Mouse (Mus musculus) lung, embryonic 16.5 days (tissue): ENCODE results near the gene Nanog. TPM values are rescaled to one million over a fixed set of nuclear protein-coding genes. Genes with fewer than 3 reads are reported as not detected.

Experiments
- ATAC-seq: fragments of 200-750 bp; cut with Nextera tagmentation; 2 replicates; pipeline ENCODE4 v1.8.0; 2017; ENCODE audit warnings: low read depth, mild to moderate bottlenecking, moderate library complexity
- H3K27ac ChIP-seq: fragments of 300-500 bp; sonication (generic); 2 replicates; pipeline ENCODE4 v1.5.1; 2014; ENCODE audit warnings: mild to moderate bottlenecking, control low read depth, low read length
- H3K27me3 ChIP-seq: fragments of 300-500 bp; sonication (generic); 2 replicates; pipeline ENCODE4 v1.6.1; 2014; ENCODE audit warnings: low read depth, low read length, mixed read lengths; ENCODE audit not compliant: control insufficient read depth, insufficient read depth
- H3K36me3 ChIP-seq: fragments of 300-500 bp; sonication (generic); 2 replicates; pipeline ENCODE4 v1.6.1; 2014; ENCODE audit warnings: low read length; ENCODE audit not compliant: control insufficient read depth, insufficient read depth
- H3K4me1 ChIP-seq: fragments of 300-500 bp; sonication (generic); replicated peaks from 2 replicates; pipeline ENCODE4 v1.6.1; 2014; ENCODE audit warnings: low read length, mixed read lengths; ENCODE audit not compliant: control insufficient read depth, insufficient read depth
- H3K4me2 ChIP-seq: fragments of 300-500 bp; sonication (generic); 2 replicates; pipeline ENCODE4 v1.6.1; 2014; ENCODE audit warnings: low read depth, low read length, control low read depth
- H3K4me3 ChIP-seq: fragments of 300-500 bp; sonication (generic); 2 replicates; pipeline ENCODE4 v1.5.1; 2014; ENCODE audit warnings: mild to moderate bottlenecking, low read length, control low read depth
- H3K9ac ChIP-seq: fragments of 300-500 bp; sonication (generic); 2 replicates; pipeline ENCODE4 v1.6.1; 2014; ENCODE audit warnings: low read length, control low read depth
- H3K9me3 ChIP-seq: fragments of 300-500 bp; sonication (generic); 2 replicates; pipeline ENCODE4 v1.6.1; 2016; ENCODE audit warnings: low read length; ENCODE audit not compliant: control insufficient read depth
- WGBS: fragments of 180-500 bp; shearing (Covaris S2); extraction: QIAGEN DNeasy Blood & Tissue Kit; methylation state at CpG from one replicate; pipeline ENCODE4 v1.1.7; 2014; 5-methylcytosine and 5-hydroxymethylcytosine counted together
- polyA plus RNA-seq: library from polyadenylated mRNA; unstranded; fragments of >200 nt; fragmentation: Nextera tagmentation; extraction: Ambion mirVana; gene quantifications from 2 replicates; pipeline ENCODE4 v1.2.1, GENCODE M21; 2015

The Nanog gene
- polyA plus RNA-seq, 1 experiment from 2014 or later = 0.28 TPM

- no peak overlapping the region for H3K4me3 ChIP-seq
- H3K4me2 ChIP-seq = no peak overlapping the region
- no peak overlapping the region for H3K27ac ChIP-seq
- H3K36me3 ChIP-seq = no peaks in the 10 kb centered on the region
- WGBS = 38% methylated on average over 10 of the region's 10 CpGs
- H3K9me3 ChIP-seq = no peaks in the 10 kb centered on the region
- no peak overlapping the region for H3K9ac ChIP-seq
- peaks cover 2% of the 10 kb centered on the region; the same call in 1 of the 2 replicates for H3K4me1 ChIP-seq
- H3K27me3 ChIP-seq = peaks cover 10% of the 10 kb centered on the region
- ATAC-seq = 0 out of 2 replicates have a peak, but pooled peaks have one; percentile 24
Measured at GRCm38 (mm10) chr6:122744505-122745249, 37.4 kb downstream of the Nanog start.

GRCm38 (mm10) chr6:122750579-122750978, 43.3 kb downstream of the Nanog start:
- H3K9ac ChIP-seq = no peak overlapping the region
- WGBS = 89% methylated on average over 6 of the region's 6 CpGs
- no peaks in the 10 kb centered on the region for H3K36me3 ChIP-seq
- no peaks in the 10 kb centered on the region for H3K4me1 ChIP-seq
- no peak for ATAC-seq
- no peak overlapping the region for H3K4me2 ChIP-seq
- H3K4me3 ChIP-seq = no peak overlapping the region
- H3K27ac ChIP-seq = no peak overlapping the region
- H3K9me3 ChIP-seq = no peaks in the 10 kb centered on the region
- no peaks in the 10 kb centered on the region for H3K27me3 ChIP-seq

- peak; percentile 57; the same call in 1 of the 2 replicates for ATAC-seq
- no peak overlapping the region for H3K9ac ChIP-seq
- H3K4me1 ChIP-seq = no peaks in the 10 kb centered on the region
- H3K27ac ChIP-seq = no peak overlapping the region
- no peaks in the 10 kb centered on the region for H3K36me3 ChIP-seq
- H3K4me3 ChIP-seq = no peak overlapping the region
- no peaks in the 10 kb centered on the region for H3K9me3 ChIP-seq
- no peaks in the 10 kb centered on the region for H3K27me3 ChIP-seq
- WGBS = 25% methylated on average over 2 of the region's 2 CpGs
- H3K4me2 ChIP-seq = no peak overlapping the region
Measured at GRCm38 (mm10) chr6:122755913-122756312, 48.6 kb downstream of the Nanog start.

GRCm38 (mm10) chr6:122758732-122759131, 51.4 kb downstream of the Nanog start:
- Histone ChIP-seq H3K27me3 (no peaks in the 10 kb centered on the region), H3K36me3 (no peaks in the 10 kb centered on the region), H3K4me1 (no peaks in the 10 kb centered on the region), H3K4me3 (no peak overlapping the region), H3K4me2 (no peak overlapping the region), H3K9ac (no peak overlapping the region), H3K27ac (no peak overlapping the region), H3K9me3 (no peaks in the 10 kb centered on the region)
- 81% methylated on average over 5 of the region's 5 CpGs for WGBS
- no peak for ATAC-seq

GRCm38 (mm10) chr6:122761011-122761599, 53.8 kb downstream of the Nanog start:
- ATAC-seq = peak; percentile 74
- 0 out of 2 replicates have a peak overlapping the region, but pooled peaks have one; percentile 4 for H3K9ac ChIP-seq
- H3K9me3 ChIP-seq = no peaks in the 10 kb centered on the region

GRCm38 (mm10) chr6:122761901-122762300, 54.6 kb downstream of the Nanog start:
- ATAC-seq = no peak

More at GRCm38 (mm10) chr6:122761011-122761599, 53.8 kb downstream of the Nanog start:
- 3% methylated on average over 11 of the region's 11 CpGs for WGBS
- Histone ChIP-seq H3K4me2 (peak overlapping the region; percentile 38), H3K4me3 (peak overlapping the region; percentile 44), H3K4me1 (peaks cover 10% of the 10 kb centered on the region; the same call in 1 of the 2 replicates), H3K36me3 (no peaks in the 10 kb centered on the region), H3K27me3 (no peaks in the 10 kb centered on the region), H3K27ac (no peak overlapping the region)

GRCm38 (mm10) chr6:122762480-122762879, 55.2 kb downstream of the Nanog start:
- Histone ChIP-seq H3K4me1 (peaks cover 10% of the 10 kb centered on the region; the same call in 1 of the 2 replicates), H3K4me3 (no peak overlapping the region), H3K4me2 (no peak overlapping the region), H3K36me3 (no peaks in the 10 kb centered on the region), H3K9me3 (no peaks in the 10 kb centered on the region), H3K27ac (no peak overlapping the region), H3K9ac (no peak overlapping the region), H3K27me3 (no peaks in the 10 kb centered on the region)
- WGBS = 88% methylated on average over 3 of the region's 3 CpGs
- no peak for ATAC-seq

More at GRCm38 (mm10) chr6:122761901-122762300, 54.6 kb downstream of the Nanog start:
- H3K27me3 ChIP-seq = no peaks in the 10 kb centered on the region
- H3K4me2 ChIP-seq = no peak overlapping the region
- H3K9ac ChIP-seq = no peak overlapping the region
- no peak overlapping the region for H3K27ac ChIP-seq
- H3K9me3 ChIP-seq = no peaks in the 10 kb centered on the region
- H3K4me3 ChIP-seq = no peak overlapping the region
- peaks cover 10% of the 10 kb centered on the region; the same call in 1 of the 2 replicates for H3K4me1 ChIP-seq
- H3K36me3 ChIP-seq = no peaks in the 10 kb centered on the region

- Histone ChIP-seq H3K9ac (no peak overlapping the region), H3K27me3 (no peaks in the 10 kb centered on the region), H3K4me3 (no peak overlapping the region), H3K9me3 (no peaks in the 10 kb centered on the region), H3K4me1 (peaks cover 10% of the 10 kb centered on the region; the same call in 1 of the 2 replicates), H3K36me3 (no peaks in the 10 kb centered on the region), H3K27ac (no peak overlapping the region), H3K4me2 (no peak overlapping the region)
- no peak for ATAC-seq
- 60% methylated on average over 11 of the region's 11 CpGs for WGBS
Measured at GRCm38 (mm10) chr6:122762952-122763700, 55.8 kb downstream of the Nanog start.
